9 mouse cellular contexts compared by ENCODE assay signal in genomic region chr6:30173551-30174460, GRCm38 (mm10).
DNase-seq lines count a peak whose midpoint lies in the region; ATAC-seq lines count a peak whose summit lies in the region.
"Had no signal": no experiment of that assay in that cellular context is flagged by ENCODE, and none has a peak within 500 bp of the region (broad histone marks: within the 10 kb centered on the region; RNA-seq: fewer than 3 reads in every experiment).

No protein-coding gene starts in this region.

- H3K36me3 ChIP-seq in forebrain, embryonic 13.5 days (ENCODE audit: poor library complexity, severe bottlenecking), result no peaks in the 10 kb centered on the region
- H3K36me3 ChIP-seq in megakaryocyte, embryonic 14.5 days (replicated peaks; ENCODE audit: low read length), result no peaks in the 10 kb centered on the region

- DNase-seq in CD4-positive helper T cell, adult 2 months (ENCODE audit: low read depth, low spot score), result peak; percentile 87
- DNase-seq in MN1 (ENCODE audit: low spot score), result peak; percentile 45
- peak; percentile 51 to 75 for DNase-seq in kidney, postnatal 25 days
- DNase-seq in testis, postnatal 14 days (ENCODE audit: low spot score), result peak; percentile 50
- DNase-seq in adipocyte (ENCODE audit: low spot score), result no peak
- DNase-seq in layer of hippocampus, adult 18-20 months (ENCODE audit: low spot score in 2 of 2), result no peak

- no peak overlapping the region for H3K27ac ChIP-seq in forebrain, embryonic 13.5 days
- H3K27ac ChIP-seq: macrophage had no signal

- no peak for ATAC-seq in forebrain, embryonic 13.5 days

- H3K4me3 ChIP-seq in forebrain, embryonic 13.5 days, result peak overlapping the region; percentile 25
- H3K4me3 ChIP-seq in megakaryocyte, embryonic 14.5 days (replicated peaks), result peak overlapping the region; percentile 88

- H3K27me3 ChIP-seq in forebrain, embryonic 13.5 days, result peaks cover 99% of the 10 kb centered on the region
- H3K27me3 ChIP-seq in megakaryocyte, embryonic 14.5 days (replicated peaks), result peaks cover 99% of the 10 kb centered on the region

- H3K9ac ChIP-seq in forebrain, embryonic 13.5 days, result no peak overlapping the region

- H3K4me1 ChIP-seq in forebrain, embryonic 13.5 days, result peaks cover 50% of the 10 kb centered on the region
- peaks cover 68% of the 10 kb centered on the region for H3K4me1 ChIP-seq in megakaryocyte, embryonic 14.5 days

- H3K4me2 ChIP-seq in forebrain, embryonic 13.5 days, result peak overlapping the region; percentile 32

- H3K9me3 ChIP-seq in forebrain, embryonic 13.5 days (replicated peaks), result no peaks in the 10 kb centered on the region
- no peaks in the 10 kb centered on the region for H3K9me3 ChIP-seq in megakaryocyte, embryonic 14.5 days

- under 1% methylated on average over 75 of the region's 80 CpGs for WGBS in forebrain, embryonic 13.5 days

Comparison
In these comparisons a context has a peak if more than half of its experiments do, and no peak if none do; other contexts are left out.
1. DNase-seq: peak in CD4-positive helper T cell, adult 2 months (single experiment), MN1 (single experiment), kidney, postnatal 25 days (2 of 2) and testis, postnatal 14 days (single experiment); none in adipocyte (single experiment) and layer of hippocampus, adult 18-20 months (0 of 2).